Mouse (Mus musculus): ENCODE results near the gene Gm36210. TPM values are rescaled to one million over a fixed set of nuclear protein-coding genes. Genes with fewer than 3 reads are reported as not detected.

Gm36210 gene
- 0.08 TPM in 1 of 2 replicates, not detected in the other for polyA plus RNA-seq (2012; rRNA removed)

GRCm38 (mm10) chr7:4906466-4906950 lies at the start of gene Gm36210:
TSS of gene Gm36210 (minus strand) at chr7:4906516.

GRCm38 (mm10) chr7:4925441-4926381 lies 19.4 kb upstream of the Gm36210 start, which contains the start of gene Ssc5d:
TSS of gene Ssc5d (plus strand) at chr7:4925785.

DNA sequence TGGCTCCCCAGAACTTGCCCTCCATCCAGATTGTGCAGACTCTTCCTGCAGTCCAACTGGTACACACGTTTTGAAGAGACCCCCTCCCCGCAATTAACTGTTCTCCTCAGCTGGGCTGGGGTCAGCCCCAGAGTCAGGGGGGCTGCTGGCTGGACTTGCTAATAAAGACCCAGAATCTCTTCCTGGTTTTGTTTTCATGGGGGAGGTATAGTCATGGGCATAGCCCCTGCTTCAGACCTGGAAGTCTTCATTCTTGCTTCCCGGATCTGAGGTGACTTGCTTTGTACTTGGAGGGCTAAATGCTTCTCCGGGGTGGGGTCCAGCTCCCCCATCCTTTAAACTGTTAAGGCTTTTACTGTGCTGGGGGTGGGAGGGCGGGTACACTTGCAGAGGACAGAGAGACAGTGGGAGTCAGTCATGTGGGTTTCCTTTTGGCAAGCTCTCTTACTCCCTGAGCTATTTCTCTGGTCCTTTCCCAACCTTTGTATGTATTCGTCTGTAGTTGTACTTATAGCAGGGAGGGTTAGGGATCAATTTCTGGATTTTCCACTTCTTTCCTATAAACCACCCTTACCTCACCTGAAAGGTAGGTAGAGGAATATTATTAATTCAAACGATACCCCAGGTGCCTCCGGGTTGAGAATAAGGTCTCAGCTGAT lies 15.6 kb upstream of the Gm36210 start, which contains the start of gene Nat14:
Gene Nat14 (plus strand): TSS at position 205 of the 659 bp plus-strand sequence.

DNA sequence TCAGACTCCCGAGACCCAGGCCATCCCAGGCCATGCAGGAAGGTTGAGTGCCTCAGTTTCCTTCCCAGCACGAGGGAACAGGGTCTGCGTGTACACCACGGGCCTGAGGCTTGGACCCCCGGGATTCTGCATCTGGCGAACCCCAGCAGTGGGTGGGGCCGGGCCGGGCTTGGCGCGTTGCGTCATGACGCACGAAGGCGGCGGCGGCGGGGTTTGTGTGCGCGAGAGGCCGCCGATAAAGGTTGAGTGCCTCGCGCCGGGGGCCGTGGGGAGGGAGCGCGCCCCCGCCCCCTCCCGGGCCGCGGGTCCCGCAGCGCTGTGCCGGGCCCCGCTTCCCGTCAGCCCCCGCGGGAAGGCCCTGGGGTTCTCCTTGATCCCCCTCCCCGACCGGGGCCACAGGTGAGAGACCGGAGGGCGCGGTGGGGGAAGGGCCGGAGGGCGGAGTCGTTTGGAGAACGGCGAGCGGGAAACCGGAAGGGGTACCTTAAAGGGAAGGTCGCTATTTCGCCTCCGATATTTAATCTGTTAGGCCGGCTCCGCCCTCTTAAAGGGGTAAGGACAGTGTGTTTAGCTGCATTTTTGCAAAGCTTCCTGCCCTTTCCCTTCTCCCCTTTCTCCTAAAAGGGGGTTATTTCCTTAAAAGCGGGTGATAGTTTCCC lies 8.8 kb upstream of the Gm36210 start, which contains the start of gene Zfp628:
Gene Zfp628 (plus strand): TSS at position 211 of the 659 bp plus-strand sequence.

GRCm38 (mm10) chr7:4876753-4877221 lies 29.5 kb downstream of the Gm36210 start, which contains the start of gene Isoc2a:
TSS of gene Isoc2a (plus strand) at chr7:4877153.

DNA sequence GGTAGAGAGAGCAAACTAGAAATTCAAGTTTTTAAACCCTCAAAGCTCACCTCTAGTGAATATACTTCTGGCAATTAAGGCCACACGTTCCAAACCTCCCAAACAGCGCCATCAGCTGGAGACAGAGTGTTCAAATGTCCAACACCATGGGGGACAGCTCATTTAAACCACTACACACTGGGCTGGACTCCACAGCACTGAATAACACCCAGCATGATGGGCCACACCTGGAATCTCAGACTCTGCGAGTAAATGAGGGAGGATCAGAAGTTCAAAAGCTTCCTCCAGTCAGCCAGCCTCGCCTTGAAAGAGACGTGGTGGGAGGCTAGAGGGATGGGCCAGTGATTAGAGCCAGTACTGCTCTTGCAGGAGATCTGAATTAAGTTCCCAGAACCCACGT lies 36.2 kb downstream of the Gm36210 start, which contains the start of gene Isoc2b:
Gene Isoc2b (minus strand): TSS at position 126 of the 400 bp plus-strand sequence.

Other genes starting within 250 kb of the Gm36210 start
- gene Ppp6r1, start 247.5 kb downstream of the Gm36210 start, polyA plus RNA-seq (2012; rRNA removed) = 135 and 140 TPM in 2 replicates
- gene Hspbp1, start 221.4 kb downstream of the Gm36210 start, polyA plus RNA-seq (2012; rRNA removed) = 43.6 and 46.8 TPM in 2 replicates
- 5.2 and 6.4 TPM in 2 replicates for gene Brsk1, start 215.9 kb downstream of the Gm36210 start, polyA plus RNA-seq (2012; rRNA removed)
- 21.0 and 24.9 TPM in 2 replicates for gene Tmem150b, start 181.3 kb downstream of the Gm36210 start, polyA plus RNA-seq (2012; rRNA removed)
- 187 and 215 TPM in 2 replicates for gene Kmt5c, start 166.4 kb downstream of the Gm36210 start, polyA plus RNA-seq (2012; rRNA removed)
- 22.5 and 40.9 TPM in 2 replicates for gene Cox6b2, start 153.4 kb downstream of the Gm36210 start, polyA plus RNA-seq (2012; rRNA removed)
- gene Fam71e2, start 135.2 kb downstream of the Gm36210 start, polyA plus RNA-seq (2012; rRNA removed) = not detected in 2 replicates
- gene Il11, start 123.7 kb downstream of the Gm36210 start, polyA plus RNA-seq (2012; rRNA removed) = 0.90 and 1.0 TPM in 2 replicates
- not detected in 2 replicates for gene Tmem190, start 123.6 kb downstream of the Gm36210 start, polyA plus RNA-seq (2012; rRNA removed)
- gene Tmem238, start 116.9 kb downstream of the Gm36210 start, polyA plus RNA-seq (2012; rRNA removed) = 227 and 263 TPM in 2 replicates
- 405 and 513 TPM in 2 replicates for gene Rpl28, start 113.6 kb downstream of the Gm36210 start, polyA plus RNA-seq (2012; rRNA removed)
- gene Ube2s, start 93.9 kb downstream of the Gm36210 start, polyA plus RNA-seq (2012; rRNA removed) = 143 and 257 TPM in 2 replicates
- gene Shisa7, start 61.8 kb downstream of the Gm36210 start, polyA plus RNA-seq (2012; rRNA removed) = 2.0 and 2.8 TPM in 2 replicates
- 40.8 and 52.6 TPM in 2 replicates for gene Isoc2b, start 36.3 kb downstream of the Gm36210 start, polyA plus RNA-seq (2012; rRNA removed)
- gene Isoc2a, start 29.4 kb downstream of the Gm36210 start, polyA plus RNA-seq (2012; rRNA removed) = 18.6 and 21.4 TPM in 2 replicates
- 31.6 and 31.7 TPM in 2 replicates for gene Zfp628, start 8.7 kb upstream of the Gm36210 start, polyA plus RNA-seq (2012; rRNA removed)
- gene Nat14, start 15.5 kb upstream of the Gm36210 start, polyA plus RNA-seq (2012; rRNA removed) = 16.0 and 18.1 TPM in 2 replicates
- gene Ssc5d, start 19.3 kb upstream of the Gm36210 start, polyA plus RNA-seq (2012; rRNA removed) = 12.0 and 12.4 TPM in 2 replicates
- 0.09 and 0.30 TPM in 2 replicates for gene Sbk2, start 57.9 kb upstream of the Gm36210 start, polyA plus RNA-seq (2012; rRNA removed)
- 0.28 TPM in 1 of 2 replicates, not detected in the other for gene Sbk3, start 64.7 kb upstream of the Gm36210 start, polyA plus RNA-seq (2012; rRNA removed)
- 60.1 and 63.9 TPM in 2 replicates for gene Zfp579, start 89.6 kb upstream of the Gm36210 start, polyA plus RNA-seq (2012; rRNA removed)
- 58.6 and 61.0 TPM in 2 replicates for gene Zfp524, start 107.9 kb upstream of the Gm36210 start, polyA plus RNA-seq (2012; rRNA removed)
- 35.6 and 36.3 TPM in 2 replicates for gene Fiz1, start 108.2 kb upstream of the Gm36210 start, polyA plus RNA-seq (2012; rRNA removed)
- gene Gm44973, start 109.0 kb upstream of the Gm36210 start, polyA plus RNA-seq (2012; rRNA removed) = 0.35 TPM in 1 of 2 replicates, not detected in the other
- 37.3 and 43.2 TPM in 2 replicates for gene Zfp865, start 113.9 kb upstream of the Gm36210 start, polyA plus RNA-seq (2012; rRNA removed)
- 3.0 and 3.6 TPM in 2 replicates for gene Ccdc106, start 114.0 kb upstream of the Gm36210 start, polyA plus RNA-seq (2012; rRNA removed)
- gene 4632433K11Rik, start 127.6 kb upstream of the Gm36210 start, polyA plus RNA-seq (2012; rRNA removed) = not detected in 2 replicates
- 6.4 and 8.7 TPM in 2 replicates for gene Zfp784, start 131.9 kb upstream of the Gm36210 start, polyA plus RNA-seq (2012; rRNA removed)
- 15.7 and 17.3 TPM in 2 replicates for gene Zfp580, start 145.0 kb upstream of the Gm36210 start, polyA plus RNA-seq (2012; rRNA removed)
- gene U2af2, start 155.6 kb upstream of the Gm36210 start, polyA plus RNA-seq (2012; rRNA removed) = 136 and 150 TPM in 2 replicates
- 351 and 358 TPM in 2 replicates for gene Epn1, start 173.7 kb upstream of the Gm36210 start, polyA plus RNA-seq (2012; rRNA removed)
- not detected in 2 replicates for gene Rfpl4, start 210.4 kb upstream of the Gm36210 start, polyA plus RNA-seq (2012; rRNA removed)
- gene Rasl2-9, start 219.4 kb upstream of the Gm36210 start, polyA plus RNA-seq (2012; rRNA removed) = 0.22 and 0.27 TPM in 2 replicates
- gene Vmn1r55, start 243.2 kb upstream of the Gm36210 start, polyA plus RNA-seq (2012; rRNA removed) = not detected in 2 replicates